Mouse (Mus musculus): ENCODE results near the gene Actrt2.

GRCm38 (mm10) chr4:154636053-154636433, 31.6 kb downstream of the Actrt2 start:
- TF ChIP-seq CTCF (IDR thresholded peaks at IDR 0.05; ENCODE audit: control insufficient read depth, insufficient read depth, low read length) (no peak), POLR2A (IDR thresholded peaks at IDR 0.05; ENCODE audit: borderline replicate concordance, control insufficient read depth, low read depth, low read length) (no peak)
